Mouse (Mus musculus) brain, embryonic 18.5 days (tissue): Measurements from ENCODE around the gene Pagr1a.

Experiments
- DNase-seq: peaks from one replicate; pipeline ENCODE4 v3.0.0-alpha.2; 2012; ENCODE audit warnings: low read depth, low spot score

Pagr1a gene

DNA sequence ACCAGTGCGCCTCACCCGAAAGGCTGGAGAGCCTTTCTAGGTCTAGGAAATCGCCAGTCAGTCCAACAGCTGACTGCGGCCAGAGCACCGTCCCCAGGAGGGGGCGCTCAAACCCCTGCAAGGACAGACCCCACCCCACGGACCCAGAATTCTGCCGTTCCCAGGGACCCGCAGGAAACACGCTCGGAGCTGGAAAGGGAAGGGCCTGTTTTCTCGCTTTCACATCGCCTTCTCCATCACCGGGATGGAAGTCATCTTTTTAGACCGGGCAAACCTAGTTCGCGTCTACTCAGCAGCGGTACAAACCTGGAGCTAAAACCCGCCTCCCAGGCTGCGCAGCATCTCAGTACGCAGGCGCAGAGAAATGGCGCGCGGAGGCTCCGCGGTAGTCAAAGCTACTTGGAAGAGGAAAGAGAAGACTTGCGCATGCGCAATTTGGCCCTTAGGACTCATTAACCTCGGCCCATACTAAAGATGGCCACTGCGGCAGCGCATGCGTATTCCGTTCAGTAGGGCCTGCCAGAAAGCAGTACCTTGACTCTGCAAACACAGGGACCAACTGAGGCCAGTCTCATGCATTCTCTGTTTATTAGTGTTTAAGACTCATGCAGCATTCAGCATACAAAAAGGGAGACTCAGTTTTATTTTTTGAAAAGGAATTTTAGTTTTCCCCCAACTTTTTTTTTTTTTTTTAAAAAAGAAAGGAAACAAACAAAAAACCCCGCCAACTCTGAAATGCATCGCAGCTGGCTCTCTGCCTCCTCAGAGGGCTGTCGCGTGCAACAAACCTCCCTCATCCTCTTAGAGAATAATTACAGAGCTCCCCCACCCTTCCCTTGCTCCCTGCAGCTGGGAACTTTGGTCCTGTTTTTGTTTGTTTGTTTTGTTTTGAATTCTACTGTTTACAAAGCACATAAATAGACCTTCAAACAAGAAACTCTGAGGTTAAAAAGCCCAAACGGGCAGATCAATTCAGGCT, at the start of gene Pagr1a:
TSS of gene Pagr1a (minus strand) at position 382 of the 979 bp plus-strand sequence.
- peak; percentile 98 for DNase-seq

DNA sequence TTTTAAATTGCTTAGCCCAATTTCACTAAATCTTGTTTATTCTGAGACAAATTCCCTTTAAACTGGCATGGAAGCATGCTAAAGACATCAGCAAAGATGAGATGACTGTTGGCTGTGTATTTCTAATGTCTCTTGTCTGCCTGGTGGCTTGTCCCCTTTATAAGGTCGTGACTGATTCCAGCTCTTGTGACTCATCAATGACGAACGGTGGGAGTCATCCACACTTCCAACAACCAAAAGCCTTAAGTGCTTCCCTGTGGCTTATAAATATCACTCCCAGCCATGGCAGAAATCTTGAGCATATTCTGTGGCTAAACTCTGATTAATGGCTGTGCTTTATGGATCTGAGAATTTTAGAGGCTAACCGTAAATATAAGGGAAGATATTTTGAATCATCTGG, 49.2 kb upstream of the Pagr1a start:
- no peak for DNase-seq

DNA sequence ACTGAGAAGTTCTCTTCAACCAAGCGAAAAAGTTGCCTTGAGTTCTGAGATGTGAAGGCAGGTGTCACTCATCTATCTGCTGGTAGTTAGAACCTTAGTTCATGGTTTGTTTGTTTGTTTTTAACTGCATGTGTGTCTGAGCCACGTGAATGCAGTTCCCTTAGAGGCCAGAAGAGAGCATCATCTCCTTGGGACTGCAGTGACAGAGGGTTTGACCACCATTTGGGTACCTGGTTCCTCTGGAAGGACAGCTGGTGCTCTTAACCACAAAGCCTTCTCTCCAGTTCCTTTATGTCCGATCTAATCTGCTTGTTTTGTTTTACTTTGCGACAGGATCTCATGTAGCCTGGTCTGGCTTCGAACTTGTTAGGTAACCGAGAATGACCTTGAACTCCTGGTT, 48.4 kb upstream of the Pagr1a start:
- no peak for DNase-seq

DNA sequence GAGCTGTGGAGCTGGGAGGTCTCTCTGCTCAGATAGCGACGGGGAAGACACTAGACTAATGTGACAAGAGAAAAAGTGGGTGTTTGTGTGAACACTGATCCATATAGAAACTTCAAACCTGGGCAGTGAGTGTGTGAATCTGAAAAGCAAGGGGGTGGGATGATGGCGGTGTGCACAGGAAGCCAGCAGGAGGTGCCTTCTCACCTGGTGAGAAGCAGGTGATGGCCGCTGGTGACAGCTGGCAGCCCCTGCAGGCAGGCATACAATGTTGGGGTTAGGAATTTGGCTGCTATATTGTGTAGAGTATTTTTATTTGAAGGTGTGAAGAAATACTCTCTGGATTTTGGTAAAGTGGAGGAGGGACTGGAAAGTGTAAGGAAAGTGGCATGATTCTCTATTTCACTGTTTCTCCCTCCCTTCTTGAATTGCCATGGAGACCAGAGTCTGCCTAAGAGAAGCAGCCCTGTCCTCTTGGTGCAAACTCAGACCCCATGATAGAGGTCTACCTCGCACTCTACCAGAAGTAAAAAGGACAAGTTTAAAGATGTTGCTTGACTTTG, 38.0 kb upstream of the Pagr1a start:
- no peak for DNase-seq

DNA sequence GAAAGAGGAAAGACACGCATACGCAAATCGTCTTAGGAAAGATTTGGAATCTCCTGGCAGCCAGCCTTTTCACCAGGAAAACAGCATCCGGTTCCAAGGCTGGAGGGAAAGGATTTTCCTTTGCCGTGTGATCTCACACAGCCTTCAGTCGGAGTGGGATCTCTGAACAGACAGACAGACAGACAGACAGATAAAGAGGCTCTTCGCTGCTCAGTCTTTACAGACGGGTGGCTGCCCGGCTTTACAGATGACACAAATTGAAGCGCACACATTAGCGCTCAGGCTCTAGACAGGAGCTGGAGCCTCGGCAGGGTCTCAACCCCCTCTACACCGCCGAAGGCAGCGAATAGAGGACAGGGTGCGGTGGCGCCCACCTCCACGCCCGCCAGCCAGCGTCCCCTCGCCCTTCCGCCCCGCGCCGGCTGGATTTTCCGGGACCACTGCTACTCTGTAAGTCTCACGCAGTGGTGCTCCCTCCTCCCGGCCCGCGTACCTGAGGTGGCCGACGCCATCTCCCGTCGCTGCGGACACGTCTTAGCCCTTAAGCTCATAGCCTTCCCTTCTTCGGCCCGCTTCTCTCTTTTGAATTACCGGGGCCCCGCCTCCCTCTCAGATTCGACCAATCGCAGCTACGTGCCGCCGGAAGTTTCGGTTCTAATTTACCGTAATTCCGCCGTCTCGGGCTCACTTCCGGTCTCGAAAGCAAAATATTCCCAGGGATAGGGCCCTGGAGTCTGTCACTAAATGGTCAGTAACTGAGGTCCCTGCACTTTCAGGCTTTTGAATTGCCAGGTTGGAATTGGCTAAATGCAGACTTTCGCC, 24.9 kb upstream of the Pagr1a start, which contains the start of gene Kif22:
TSS of gene Kif22 (minus strand) at position 621 of the 822 bp plus-strand sequence.
- no peak for DNase-seq

DNA sequence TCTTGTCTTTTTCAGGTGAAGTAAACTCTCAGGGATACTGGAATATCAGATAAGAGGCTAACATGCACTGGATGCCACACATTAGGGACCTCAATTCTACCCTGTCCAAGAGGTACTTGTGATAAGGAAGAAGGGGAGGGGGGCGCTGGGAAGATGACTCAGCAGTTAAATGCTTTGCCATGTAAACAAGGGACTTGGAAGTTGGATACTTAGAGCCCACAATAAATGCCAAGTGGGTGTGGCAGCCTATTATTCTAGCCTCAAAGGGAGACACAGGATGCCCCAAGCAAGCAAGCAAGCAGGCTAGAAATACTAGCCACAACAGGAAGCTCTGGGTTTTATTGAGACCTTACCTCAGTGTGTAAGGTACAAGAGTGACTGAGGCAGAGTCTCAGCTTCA, 14.1 kb upstream of the Pagr1a start:
- no peak for DNase-seq

- no peak for DNase-seq
Observed at GRCm38 (mm10) chr7:127030172-127030571, 13.0 kb upstream of the Pagr1a start.

DNA sequence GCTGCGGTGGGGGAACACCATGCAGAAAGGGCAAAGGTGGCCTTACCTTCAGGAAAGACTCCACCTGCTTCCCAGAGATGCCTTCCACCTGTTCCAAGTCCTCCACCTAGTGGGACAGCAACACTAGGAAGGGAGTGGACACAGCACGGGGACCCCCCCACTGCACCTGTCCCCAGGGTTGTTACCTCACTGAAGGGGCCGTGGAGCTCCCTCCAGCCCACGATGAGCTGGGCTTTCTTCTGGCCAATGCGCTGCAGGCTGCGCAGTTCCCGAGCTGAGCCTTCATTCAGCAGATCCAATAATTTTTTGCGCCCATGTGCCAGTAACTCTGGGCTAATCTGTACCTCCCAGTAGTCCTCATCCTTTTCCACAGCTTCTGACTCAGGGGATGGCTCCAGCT, 10.7 kb upstream of the Pagr1a start:
- no peak for DNase-seq

DNA sequence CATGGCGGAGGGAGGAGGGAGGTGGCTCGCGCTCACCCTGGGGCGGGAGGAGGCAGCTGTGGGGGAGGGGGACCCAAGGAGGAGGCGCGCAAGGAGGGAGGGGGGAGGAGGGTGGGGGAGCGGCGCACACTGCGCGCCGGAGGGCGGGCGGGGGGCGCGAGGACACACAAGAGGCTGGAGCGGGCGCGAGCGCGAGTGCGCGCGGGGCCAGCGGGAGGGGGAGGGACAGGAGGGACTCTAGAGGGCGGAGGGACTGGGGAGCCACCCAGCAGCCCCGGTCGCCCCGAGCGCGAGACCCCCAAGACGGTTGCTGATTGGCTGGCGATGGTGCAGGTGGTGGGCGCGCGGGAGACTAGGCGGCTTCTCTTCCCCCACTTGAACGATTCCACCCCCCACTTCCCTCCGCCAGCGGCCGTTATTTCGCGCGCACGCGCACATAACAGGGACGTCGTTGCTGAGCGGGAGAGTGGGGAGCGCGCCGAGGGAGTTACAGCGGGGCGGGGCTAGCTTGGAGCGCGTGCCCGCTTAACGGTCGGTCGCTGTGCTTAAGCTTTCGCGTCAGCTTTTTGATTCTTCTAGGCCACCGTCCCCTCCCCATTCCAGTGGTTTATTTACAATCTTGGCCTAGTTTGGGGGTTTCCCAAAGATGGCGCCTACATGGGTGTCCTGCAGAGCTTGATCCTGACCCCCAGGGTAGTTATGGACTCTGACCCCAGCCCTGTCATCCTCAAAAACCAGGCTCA, 10.0 kb upstream of the Pagr1a start, which contains the start of gene Maz:
TSS of gene Maz (minus strand) at position 54 of the 743 bp plus-strand sequence.
- DNase-seq, result peak; percentile 99

GRCm38 (mm10) chr7:127026616-127026983, 9.4 kb upstream of the Pagr1a start:
- no peak for DNase-seq

- DNase-seq, result no peak
Observed at GRCm38 (mm10) chr7:127026161-127026600, 9.0 kb upstream of the Pagr1a start.

DNA sequence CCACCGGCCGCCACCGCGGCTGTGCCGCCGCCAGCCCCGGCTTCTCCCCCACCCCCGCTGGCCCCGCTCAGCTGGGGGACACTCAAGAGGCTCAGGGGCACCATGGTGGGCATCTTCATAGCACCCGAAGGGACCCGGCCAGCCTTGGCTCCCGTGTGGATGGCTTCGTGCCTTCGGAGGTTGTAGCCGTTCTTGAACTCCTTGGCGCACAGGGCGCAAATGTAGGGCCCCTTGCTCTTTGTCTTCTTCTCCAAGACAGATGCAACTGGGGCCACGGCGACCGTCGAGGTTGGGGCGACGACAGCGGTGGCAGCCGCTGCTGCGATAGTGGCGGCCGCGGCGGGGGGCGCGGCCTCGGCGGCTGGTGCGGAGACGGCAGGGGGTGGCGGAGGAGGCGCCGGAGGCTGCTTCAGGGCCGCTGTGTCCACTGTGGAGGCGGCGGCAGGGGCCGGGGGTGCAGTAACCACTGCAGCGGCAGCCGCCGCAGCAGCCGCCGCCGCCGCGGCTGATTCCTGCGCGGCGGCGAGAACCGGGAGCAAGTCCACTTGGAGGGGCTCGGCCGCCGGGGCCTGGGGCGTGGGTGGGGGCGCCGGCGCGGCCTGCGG, 8.5 kb upstream of the Pagr1a start:
- DNase-seq, result no peak

- DNase-seq, result no peak
Observed at GRCm38 (mm10) chr7:127024755-127025555, 7.8 kb upstream of the Pagr1a start.

DNA sequence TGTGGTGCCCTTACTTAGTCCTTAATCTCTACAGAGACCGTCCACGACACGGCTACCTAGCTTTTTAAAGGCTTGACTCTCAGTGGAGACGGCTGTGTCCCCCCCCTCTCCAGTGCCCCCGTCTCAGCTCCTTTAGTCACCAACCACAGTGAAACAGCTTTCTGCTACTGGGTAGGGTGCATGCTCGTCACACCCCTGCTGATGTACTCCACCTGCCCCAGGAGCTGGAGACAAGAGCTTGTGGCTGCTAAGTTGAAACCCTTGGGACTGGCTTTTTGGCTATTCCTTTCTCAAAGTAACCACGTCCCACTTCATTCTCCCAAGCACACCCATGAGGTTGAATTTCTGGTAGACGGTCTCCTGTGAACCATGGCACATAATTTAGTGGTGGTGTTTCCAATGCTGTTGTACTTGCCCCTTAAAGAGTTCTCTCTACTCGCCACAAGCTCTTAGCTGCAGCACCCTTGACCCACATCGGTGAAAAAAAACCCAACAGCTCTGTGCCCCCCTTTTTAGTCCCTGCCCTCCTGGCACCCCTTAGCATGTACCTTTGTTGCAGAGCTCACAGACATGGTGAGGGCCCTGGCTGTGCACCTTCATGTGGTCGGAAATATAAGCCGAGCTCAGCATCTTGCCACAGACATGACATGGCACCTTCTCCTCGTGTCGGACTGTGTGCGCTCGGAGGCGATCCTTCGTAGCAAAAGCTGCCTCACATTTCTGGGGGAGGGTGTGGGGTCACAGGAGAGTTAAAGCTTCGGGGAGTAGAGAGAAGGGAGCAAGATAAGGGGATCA, 6.9 kb upstream of the Pagr1a start:
- no peak for DNase-seq

DNA sequence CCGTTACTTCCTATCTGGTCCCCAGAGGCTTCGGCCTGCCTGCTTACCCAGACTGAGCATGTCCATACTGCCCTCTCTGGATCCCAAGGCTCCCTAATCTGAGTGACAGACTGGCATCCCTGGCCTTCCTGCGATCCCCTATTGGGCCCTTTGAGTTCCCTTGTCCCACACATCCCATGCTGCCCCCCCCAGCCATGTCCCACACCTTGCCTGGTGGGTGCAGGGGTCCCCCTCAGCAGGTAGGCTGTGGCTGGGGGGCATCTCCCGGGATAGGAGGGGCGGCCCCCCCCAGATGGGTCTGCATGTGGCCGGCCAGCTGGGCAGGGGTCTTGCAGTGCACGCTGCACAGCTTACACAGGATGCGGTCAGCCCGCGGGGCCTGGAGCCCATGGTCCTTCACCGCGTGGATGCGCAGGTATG, 6.1 kb upstream of the Pagr1a start:
- DNase-seq, result no peak

GRCm38 (mm10) chr7:127022528-127023271, 5.5 kb upstream of the Pagr1a start:
- DNase-seq, result no peak

GRCm38 (mm10) chr7:127021563-127022527, 4.7 kb upstream of the Pagr1a start:
- DNase-seq, result no peak
